Mouse (Mus musculus) neutrophil, adult 65 days (primary cell): ENCODE data around the gene Cdc45. TPM values are rescaled to one million over a fixed set of nuclear protein-coding genes. Genes with fewer than 3 reads are reported as not detected.

ENCODE experiments used
- total RNA-seq: library from RNA; stranded (reverse); gene quantifications from 2 replicates; pipeline ENCODE4 v1.2.4, GENCODE M21; 2023

Cdc45 gene
- 34.4 and 34.7 TPM in 2 replicates for total RNA-seq

DNA sequence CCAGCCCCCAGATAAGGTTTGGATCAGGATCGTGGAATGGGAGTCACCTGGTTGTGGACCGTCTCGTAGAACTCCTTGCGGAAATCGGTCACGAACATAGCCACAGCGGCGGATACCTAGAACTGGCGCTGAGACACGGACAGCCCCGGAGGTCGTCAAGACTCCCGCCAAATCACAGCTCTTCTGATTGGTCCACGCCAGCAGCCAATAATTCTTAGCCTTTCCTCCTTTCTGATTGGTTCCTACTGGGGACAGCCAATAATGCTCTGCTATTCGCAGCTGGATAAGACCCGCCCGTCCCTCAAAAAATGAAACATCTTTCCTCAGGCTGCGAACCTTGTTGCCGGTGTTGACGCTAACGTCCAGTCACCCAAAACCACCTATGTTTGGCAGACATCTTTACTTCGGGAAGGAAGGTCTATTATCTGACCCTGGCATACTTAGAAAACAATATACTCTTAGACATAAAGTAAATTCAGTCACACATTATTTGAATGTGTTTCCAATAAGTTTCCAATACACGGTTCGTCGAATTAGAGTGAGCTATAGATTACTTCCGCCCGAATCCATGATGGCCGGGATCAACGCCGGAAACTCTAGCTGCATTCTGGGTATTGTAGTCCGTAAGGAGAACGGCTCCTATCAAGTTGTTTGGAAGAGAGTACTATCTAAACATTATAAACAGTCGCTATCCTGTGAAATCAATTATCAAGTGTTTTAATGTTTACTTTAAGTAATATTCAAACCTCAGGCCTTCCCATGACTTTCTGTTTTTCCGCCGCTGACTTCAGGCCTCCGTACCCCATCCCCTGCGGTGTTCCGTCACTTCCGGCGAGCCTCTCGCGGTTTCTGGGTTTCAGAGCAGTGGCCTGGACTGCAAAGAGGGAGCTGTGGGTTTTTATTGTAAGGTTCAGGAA, at the start of gene Cdc45, which contains the start of gene Ufd1:
Gene Cdc45 (minus strand): TSS at position 520 of the 917 bp plus-strand sequence.
Gene Ufd1 (plus strand): TSS at position 312 of the 917 bp plus-strand sequence.

DNA sequence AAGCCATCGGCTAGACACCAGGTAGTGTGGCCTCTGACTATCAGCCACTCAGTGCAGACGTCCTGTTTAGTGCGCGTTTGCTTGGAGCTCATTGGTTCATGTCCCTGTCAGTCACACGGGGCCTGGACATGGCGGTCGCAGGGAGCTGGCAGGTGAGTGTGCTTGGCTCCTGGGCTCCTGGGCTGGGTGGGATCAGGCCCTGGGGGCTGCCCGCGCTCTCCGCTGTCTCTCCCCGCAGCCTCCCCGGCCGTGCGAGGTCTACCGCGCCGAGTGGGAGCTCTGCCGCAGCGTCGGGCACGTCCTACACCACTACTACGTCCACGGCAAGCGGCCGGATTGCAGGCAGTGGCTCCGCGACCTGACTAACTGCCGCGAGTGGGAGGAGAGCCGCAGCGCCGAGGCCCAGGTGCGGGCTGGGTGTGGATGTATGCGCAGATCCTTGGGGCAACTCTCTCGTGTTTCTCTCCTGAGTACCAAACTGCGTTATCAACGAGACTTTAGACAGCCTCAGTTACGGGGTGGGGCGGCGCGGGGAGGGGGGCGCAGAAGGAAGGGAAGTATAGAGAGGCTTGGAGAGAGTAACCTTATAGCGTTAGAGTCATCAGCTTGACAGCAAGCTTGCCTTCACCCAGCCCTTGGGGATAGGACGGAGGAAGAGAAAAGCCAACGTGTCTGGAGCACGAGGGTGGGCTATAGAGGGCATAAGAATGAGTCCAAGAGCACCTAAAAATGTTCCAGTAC, 24.9 kb upstream of the Cdc45 start, which contains the start of the genes 2510002D24Rik and Gm28539:
Gene 2510002D24Rik (plus strand): TSS at position 111 of the 741 bp plus-strand sequence.
Gene Gm28539 (plus strand): TSS at position 117 of the 741 bp plus-strand sequence.

DNA sequence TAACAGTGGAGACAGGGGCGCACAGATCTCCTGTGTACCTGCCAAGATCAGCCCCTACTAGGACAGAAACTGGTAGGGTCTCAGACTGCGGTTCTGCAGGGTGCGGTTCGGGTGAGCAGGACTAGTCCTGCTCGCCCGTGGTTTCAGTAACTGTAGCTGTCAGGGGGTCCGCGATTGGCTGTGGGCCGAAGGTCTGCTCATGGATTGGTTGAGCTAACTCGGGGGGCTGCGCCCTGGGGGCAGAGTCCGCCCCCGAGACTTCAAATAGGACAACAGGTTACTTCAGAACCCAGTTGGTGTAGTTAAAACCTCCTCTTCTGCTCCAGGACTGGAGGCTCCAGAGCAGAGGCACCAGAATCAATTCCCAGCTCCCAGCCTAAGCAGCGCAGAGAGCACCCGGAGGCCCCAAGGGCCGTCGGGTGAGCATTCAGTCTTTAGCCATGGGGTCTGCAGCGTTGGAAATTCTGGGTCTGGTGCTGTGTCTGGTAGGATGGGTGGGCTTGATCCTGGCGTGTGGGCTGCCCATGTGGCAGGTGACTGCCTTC, 35.2 kb downstream of the Cdc45 start, which contains the start of gene Cldn5:
Gene Cldn5 (plus strand): TSS at position 292 of the 545 bp plus-strand sequence.

Other genes starting within 250 kb of the Cdc45 start
- not detected in 2 replicates for gene Tbx1, start 221.3 kb downstream of the Cdc45 start, total RNA-seq
- gene Gp1bb, start 189.6 kb downstream of the Cdc45 start, total RNA-seq = 0.43 and 2.1 TPM in 2 replicates
- 50.3 and 69.2 TPM in 2 replicates for gene Gm49601, start 185.6 kb downstream of the Cdc45 start, total RNA-seq
- gene Sept5, start 182.0 kb downstream of the Cdc45 start, total RNA-seq = 231 and 263 TPM in 2 replicates
- gene Cldn5, start 35.1 kb downstream of the Cdc45 start, total RNA-seq = not detected in 2 replicates
- gene Ufd1, start 208 bp downstream of the Cdc45 start, total RNA-seq = 76.4 and 124 TPM in 2 replicates
- gene 2510002D24Rik, start 24.6 kb upstream of the Cdc45 start, total RNA-seq = 4.9 and 5.2 TPM in 2 replicates
- 8.0 and 10.7 TPM in 2 replicates for gene Gm28539, start 24.6 kb upstream of the Cdc45 start, total RNA-seq
- 13.5 and 22.0 TPM in 2 replicates for gene Mrpl40, start 64.9 kb upstream of the Cdc45 start, total RNA-seq
- 38.2 and 46.8 TPM in 2 replicates for gene Hira, start 65.0 kb upstream of the Cdc45 start, total RNA-seq